Mouse (Mus musculus) heart, embryonic 16.5 days (tissue): ENCODE results near the gene Gm21680. TPM values are rescaled to one million over a fixed set of nuclear protein-coding genes. Genes with fewer than 3 reads are reported as not detected.
"Not testable (repeated sequence)": the region's sequence is repeated elsewhere in the genome, so short reads cannot be mapped to it uniquely, and the experiment has no call there.

ENCODE experiments used
- ATAC-seq: fragments of 200-750 bp; cut with Nextera tagmentation; replicated peaks from 2 replicates; pipeline ENCODE4 v1.8.0; 2017; ENCODE audit warnings: moderate number of reproducible peaks; ENCODE audit not compliant: insufficient read depth, low FRiP score; ENCODE audit errors: extremely low read depth
- H3K27ac ChIP-seq: fragments of 300-500 bp; sonication (generic); 2 replicates; pipeline ENCODE4 v1.5.1; 2014; ENCODE audit warnings: mild to moderate bottlenecking, low read length, control low read depth, moderate library complexity
- H3K27me3 ChIP-seq: fragments of 300-500 bp; sonication (generic); 2 replicates; pipeline ENCODE4 v1.6.1; 2014; ENCODE audit warnings: low read length, mixed read lengths; ENCODE audit not compliant: control insufficient read depth, insufficient read depth
- H3K36me3 ChIP-seq: fragments of 300-500 bp; sonication (generic); 2 replicates; pipeline ENCODE4 v1.6.1; 2014; ENCODE audit not compliant: control insufficient read depth, insufficient read depth
- H3K4me1 ChIP-seq: fragments of 300-500 bp; sonication (generic); 2 replicates; pipeline ENCODE4 v1.6.1; 2014; ENCODE audit warnings: low read length, mixed read lengths; ENCODE audit not compliant: control insufficient read depth, insufficient read depth
- H3K4me2 ChIP-seq: fragments of 300-500 bp; sonication (generic); 2 replicates; pipeline ENCODE4 v1.6.1; 2014; ENCODE audit warnings: low read depth, mild to moderate bottlenecking, control low read depth, low read length
- H3K4me3 ChIP-seq: fragments of 300-500 bp; sonication (generic); 2 replicates; pipeline ENCODE4 v1.5.1; 2014; ENCODE audit warnings: mild to moderate bottlenecking, control low read depth, low read length
- H3K9ac ChIP-seq: fragments of 300-500 bp; sonication (generic); 2 replicates; pipeline ENCODE4 v1.6.1; 2014; ENCODE audit warnings: low read length, control low read depth
- H3K9me3 ChIP-seq: fragments of 300-500 bp; sonication (generic); replicated peaks from 2 replicates; pipeline ENCODE4 v1.6.1; 2016; ENCODE audit warnings: low read length; ENCODE audit not compliant: control insufficient read depth
- WGBS: fragments of 180-500 bp; shearing (Covaris S2); extraction: QIAGEN DNeasy Blood & Tissue Kit; methylation state at CpG from one replicate; pipeline ENCODE4 v1.1.7; 2014; 5-methylcytosine and 5-hydroxymethylcytosine counted together
- polyA plus RNA-seq: library from polyadenylated mRNA; unstranded; fragments of >200 nt; fragmentation: Nextera tagmentation; extraction: Ambion mirVana; gene quantifications from 2 replicates; pipeline ENCODE4 v1.2.1, GENCODE M21; 2015

Gene Gm21680
- polyA plus RNA-seq, 1 experiment from 2014 or later = 0.07 TPM

GRCm38 (mm10) chr5:25942281-25942680, 30.2 kb downstream of the Gm21680 start, which contains the start of gene Gm21663:
TSS of gene Gm21663 (minus strand) at chr5:25942381.
- WGBS = 38% methylated on average over 2 of the region's 2 CpGs
- not testable (repeated sequence) for H3K9me3 ChIP-seq, ATAC-seq, H3K4me1 ChIP-seq, H3K4me2 ChIP-seq, H3K27ac ChIP-seq, H3K27me3 ChIP-seq, H3K36me3 ChIP-seq, H3K9ac ChIP-seq, H3K4me3 ChIP-seq

Other genes with a start within 250 kb of the Gm21680 start
- 30.8 and 31.6 TPM in 2 replicates for gene Actr3b, start 212.7 kb downstream of the Gm21680 start, polyA plus RNA-seq
- gene Gm21663, start 30.3 kb downstream of the Gm21680 start, polyA plus RNA-seq = 0.10 TPM in 1 of 2 replicates, not detected in the other
- gene Gm21671, start 18.2 kb downstream of the Gm21680 start, polyA plus RNA-seq = not detected in 2 replicates
- not detected in 2 replicates for gene Gm21698, start 16.0 kb upstream of the Gm21680 start, polyA plus RNA-seq
- gene Gm1979, start 32.1 kb upstream of the Gm21680 start, polyA plus RNA-seq = 0.10 TPM in 1 of 2 replicates, not detected in the other
- not detected in 2 replicates for gene Gm5862, start 50.3 kb upstream of the Gm21680 start, polyA plus RNA-seq
- 0.05 TPM in 1 of 2 replicates, not detected in the other for gene Speer4a, start 66.9 kb upstream of the Gm21680 start, polyA plus RNA-seq
- not detected in 2 replicates for gene Gm7347, start 85.9 kb upstream of the Gm21680 start, polyA plus RNA-seq
- gene Gm10471, start 116.6 kb upstream of the Gm21680 start, polyA plus RNA-seq = not detected in 2 replicates
- gene 5031410I06Rik, start 132.7 kb upstream of the Gm21680 start, polyA plus RNA-seq = 0.09 TPM in 1 of 2 replicates, not detected in the other
- gene Gm10220, start 148.8 kb upstream of the Gm21680 start, polyA plus RNA-seq = not detected in 2 replicates